Mouse (Mus musculus) small intestine, adult 2 months (tissue): ENCODE results near the gene Zfp36l2. TPM values are rescaled to one million over a fixed set of nuclear protein-coding genes. Genes with fewer than 3 reads are reported as not detected.
"Not testable (repeated sequence)": the region's sequence is repeated elsewhere in the genome, so short reads cannot be mapped to it uniquely, and the experiment has no call there.

ENCODE experiments used
- H3K27ac ChIP-seq: fragments of 200-500 bp; 2 replicates; pipeline ENCODE4 v1.5.1; 2012; ENCODE audit warnings: low read depth, low read length, control low read depth, inconsistent platforms; ENCODE audit not compliant: insufficient read depth
- H3K27me3 ChIP-seq: fragments of 200-500 bp; 2 replicates; pipeline ENCODE4 v1.6.1; 2012; ENCODE audit warnings: mild to moderate bottlenecking, moderate library complexity, low read length, inconsistent platforms; ENCODE audit not compliant: control insufficient read depth, insufficient read depth
- H3K36me3 ChIP-seq: fragments of 200-500 bp; 2 replicates; pipeline ENCODE4 v1.6.1; 2012; ENCODE audit warnings: mild to moderate bottlenecking, low read length, control low read depth, inconsistent platforms; ENCODE audit not compliant: control insufficient read depth, insufficient read depth
- H3K4me1 ChIP-seq: fragments of 200-500 bp; 2 replicates; pipeline ENCODE4 v1.6.1; 2012; ENCODE audit warnings: low read length, inconsistent platforms, mixed read lengths; ENCODE audit not compliant: control insufficient read depth, insufficient read depth, insufficient read length
- H3K4me3 ChIP-seq: fragments of 200-500 bp; 2 replicates; pipeline ENCODE4 v1.5.1; 2012; ENCODE audit warnings: low read depth, mild to moderate bottlenecking, control low read depth, inconsistent platforms, low read length, moderate library complexity
- CTCF ChIP-seq: fragments of 200-500 bp; IDR thresholded peaks from 2 replicates; pipeline ENCODE4 v1.5.1; 2012; ENCODE audit warnings: low read depth, mild to moderate bottlenecking, control low read depth, inconsistent platforms, low read length, moderate library complexity, mixed read lengths; ENCODE audit not compliant: insufficient replicate concordance, insufficient read length; ENCODE audit errors: extremely low read depth
- POLR2A ChIP-seq: fragments of 200-500 bp; IDR thresholded peaks from 2 replicates; pipeline ENCODE4 v1.6.1; 2012; ENCODE audit warnings: low read depth, mild to moderate bottlenecking, control low read depth, inconsistent platforms, low read length, moderate library complexity
- WGBS: fragments of 180-500 bp; shearing (Covaris S2); methylation state at CpG from one replicate; pipeline ENCODE4 v1.1.7; 2018; 5-methylcytosine and 5-hydroxymethylcytosine counted together
- polyA plus RNA-seq: library from polyadenylated mRNA; depleted of rRNA; stranded (reverse); fragments of >200 nt; gene quantifications from 2 replicates; pipeline ENCODE4 v1.2.3, GENCODE M21; 2012; rRNA removed

Zfp36l2 gene
- 124 and 220 TPM in 2 replicates for polyA plus RNA-seq

- no peaks in the 10 kb centered on the region for H3K27me3 ChIP-seq
Observed at GRCm38 (mm10) chr17:84187727-84188373, at the start of gene Zfp36l2. Gene Zfp36l2 (minus strand): TSS chr17:84187947.

DNA sequence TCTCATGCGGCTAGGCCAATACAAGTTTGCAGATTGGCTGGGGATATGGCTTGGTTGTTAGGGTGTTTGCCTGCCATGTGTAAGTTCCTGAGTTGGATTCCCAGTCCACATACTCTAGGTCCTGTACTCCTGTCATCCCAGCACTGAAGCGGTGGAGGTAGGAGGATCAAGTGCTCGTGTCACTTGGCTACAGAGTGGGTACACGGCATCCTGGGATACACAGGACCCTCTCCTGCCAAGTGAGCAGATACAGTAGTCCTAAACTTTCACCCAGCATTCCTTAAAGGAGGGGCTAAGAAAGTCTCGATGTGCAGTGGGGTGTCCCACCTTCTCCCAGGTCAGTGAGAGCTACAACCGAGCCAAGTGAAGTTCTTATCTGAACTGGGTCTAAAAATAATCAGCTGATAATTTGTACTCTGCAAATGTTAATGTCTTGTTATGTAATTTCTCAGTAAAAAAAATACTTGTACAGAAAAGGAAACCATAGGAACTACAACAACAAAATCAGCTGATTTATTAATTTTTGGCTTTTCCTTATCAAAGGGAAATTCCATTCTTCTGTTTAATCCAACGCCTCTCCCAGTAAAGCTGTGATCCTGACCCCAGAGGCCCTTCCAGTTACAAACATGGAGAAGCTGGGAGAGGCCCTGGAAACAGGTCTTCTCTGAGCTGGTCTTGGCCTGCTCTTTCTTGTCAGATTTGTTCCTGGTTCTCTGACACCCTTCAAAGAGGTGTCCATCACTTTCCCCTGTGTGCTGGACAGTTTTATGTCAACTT lies 49.2 kb upstream of the Zfp36l2 start:
- Histone ChIP-seq H3K36me3 (no peaks in the 10 kb centered on the region), H3K27ac (no peak overlapping the region), H3K4me1 (0 out of 2 replicates have a peak, but pooled peaks cover 2% of the 10 kb centered on the region), H3K4me3 (no peak overlapping the region), H3K27me3 (no peaks in the 10 kb centered on the region)
- TF ChIP-seq CTCF (no peak), POLR2A (no peak)
- WGBS: 76% methylated on average over 7 of the region's 7 CpGs

More at GRCm38 (mm10) chr17:84187727-84188373, at the start of gene Zfp36l2:
- Histone ChIP-seq H3K27ac (peak within 1 kb of the TSS; percentile 97), H3K4me1 (peaks cover 17% of the 10 kb centered on the region), H3K36me3 (peaks cover 27% of the 10 kb centered on the region), H3K4me3 (peak within 1 kb of the TSS; percentile 94)
- TF ChIP-seq CTCF: no peak
- peak; percentile 98 for TF ChIP-seq POLR2A
- under 1% methylated on average over 74 of the region's 76 CpGs for WGBS

DNA sequence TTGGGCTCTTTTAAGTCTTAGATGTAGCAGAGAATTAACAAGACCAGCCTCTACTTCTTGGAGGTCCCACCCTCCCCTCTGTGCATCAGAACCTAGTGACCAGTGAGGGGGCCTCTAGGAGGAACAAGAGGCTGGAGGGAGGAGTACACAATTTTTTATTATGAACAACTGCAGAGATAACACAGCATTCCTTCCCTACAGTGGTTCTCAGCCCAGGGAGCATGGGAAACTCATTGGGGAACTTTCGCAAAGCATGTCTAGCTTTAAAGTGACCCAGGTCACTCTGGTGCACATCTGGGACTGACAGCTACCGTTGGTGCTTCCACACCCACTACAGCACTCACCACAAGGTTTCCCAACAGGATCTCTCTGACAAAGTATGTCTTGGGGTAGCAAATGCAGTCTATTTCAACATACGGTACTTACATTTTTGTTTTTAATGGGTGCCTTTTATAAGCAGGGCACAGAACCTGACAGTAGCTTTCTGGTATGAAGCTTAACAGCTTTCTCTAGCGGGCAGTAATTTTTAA lies 47.7 kb upstream of the Zfp36l2 start:
- 0 out of 2 replicates have a peak, but pooled peaks cover 2% of the 10 kb centered on the region for H3K4me1 ChIP-seq
- no peaks in the 10 kb centered on the region for H3K36me3 ChIP-seq
- H3K27ac ChIP-seq: no peak overlapping the region
- no peak overlapping the region for H3K4me3 ChIP-seq
- TF ChIP-seq POLR2A (no peak), CTCF (no peak)
- WGBS: 88% methylated on average over 4 of the region's 4 CpGs
- no peaks in the 10 kb centered on the region for H3K27me3 ChIP-seq

DNA sequence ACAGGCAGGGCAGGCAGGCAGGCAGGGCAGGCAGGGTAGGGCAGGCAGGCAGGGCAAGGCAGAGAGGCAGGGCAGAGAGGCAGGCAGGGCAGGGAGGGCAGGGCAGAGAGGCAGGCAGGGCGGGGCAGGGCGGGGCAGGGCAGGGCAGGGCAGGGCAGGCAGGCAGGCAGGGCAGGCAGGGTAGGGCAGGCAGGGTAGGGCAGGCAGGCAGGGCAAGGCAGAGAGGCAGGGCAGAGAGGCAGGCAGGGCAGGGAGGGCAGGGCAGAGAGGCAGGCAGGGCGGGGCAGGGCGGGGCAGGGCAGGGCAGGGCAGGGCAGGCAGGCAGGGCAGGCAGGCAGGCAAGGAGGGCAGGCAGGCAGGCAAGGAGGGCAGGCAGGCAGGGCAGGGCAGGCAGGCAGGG lies 47.0 kb upstream of the Zfp36l2 start:
- 100% methylated on average over 2 of the region's 4 CpGs for WGBS
- H3K27ac ChIP-seq: 0 out of 2 replicates have a peak overlapping the region, but pooled peaks have one; percentile 22
- not testable (repeated sequence) for H3K36me3 ChIP-seq, H3K4me3 ChIP-seq, H3K27me3 ChIP-seq, H3K4me1 ChIP-seq

GRCm38 (mm10) chr17:84233758-84234157 lies 46.0 kb upstream of the Zfp36l2 start:
- no peak for TF ChIP-seq POLR2A
- TF ChIP-seq CTCF: no peak

DNA sequence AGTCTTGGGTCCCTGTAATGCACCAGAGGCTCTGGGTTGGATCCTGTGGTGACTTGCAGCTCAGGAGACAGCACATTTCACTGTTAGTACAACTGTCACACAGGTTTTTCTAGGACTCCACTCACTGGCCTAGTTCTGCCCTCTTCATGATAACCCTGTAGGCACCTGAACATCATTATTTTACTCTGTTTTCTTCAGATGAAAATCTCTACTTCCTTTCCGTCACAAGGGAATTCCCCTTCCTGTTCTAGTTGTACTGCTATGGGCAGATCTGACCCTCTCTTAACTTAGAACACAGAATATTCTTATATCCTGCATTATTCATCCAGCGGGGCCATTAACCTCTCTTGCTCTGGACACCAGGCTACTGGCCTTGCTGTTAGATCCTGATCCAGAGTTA lies 43.6 kb upstream of the Zfp36l2 start:
- peaks cover 10% of the 10 kb centered on the region for H3K36me3 ChIP-seq
- H3K4me3 ChIP-seq: no peak overlapping the region
- no peaks in the 10 kb centered on the region for H3K27me3 ChIP-seq
- TF ChIP-seq CTCF (no peak), POLR2A (no peak)
- no peaks in the 10 kb centered on the region for H3K4me1 ChIP-seq
- WGBS: 92% methylated on average over 2 of the region's 2 CpGs
- no peak overlapping the region for H3K27ac ChIP-seq

More at GRCm38 (mm10) chr17:84233758-84234157, 46.0 kb upstream of the Zfp36l2 start:
- H3K4me3 ChIP-seq: no peak overlapping the region
- 95% methylated on average over 2 of the region's 2 CpGs for WGBS
- no peak overlapping the region for H3K27ac ChIP-seq
- H3K36me3 ChIP-seq: 0 out of 2 replicates have a peak, but pooled peaks cover 4% of the 10 kb centered on the region
- H3K27me3 ChIP-seq: no peaks in the 10 kb centered on the region
- H3K4me1 ChIP-seq: no peaks in the 10 kb centered on the region

GRCm38 (mm10) chr17:84228223-84228622 lies 40.5 kb upstream of the Zfp36l2 start:
- H3K27me3 ChIP-seq: no peaks in the 10 kb centered on the region
- TF ChIP-seq POLR2A (no peak), CTCF (no peak)
- 94% methylated on average over 2 of the region's 2 CpGs for WGBS
- H3K4me1 ChIP-seq: no peaks in the 10 kb centered on the region
- H3K27ac ChIP-seq: no peak overlapping the region
- H3K36me3 ChIP-seq: peaks cover 17% of the 10 kb centered on the region
- no peak overlapping the region for H3K4me3 ChIP-seq

DNA sequence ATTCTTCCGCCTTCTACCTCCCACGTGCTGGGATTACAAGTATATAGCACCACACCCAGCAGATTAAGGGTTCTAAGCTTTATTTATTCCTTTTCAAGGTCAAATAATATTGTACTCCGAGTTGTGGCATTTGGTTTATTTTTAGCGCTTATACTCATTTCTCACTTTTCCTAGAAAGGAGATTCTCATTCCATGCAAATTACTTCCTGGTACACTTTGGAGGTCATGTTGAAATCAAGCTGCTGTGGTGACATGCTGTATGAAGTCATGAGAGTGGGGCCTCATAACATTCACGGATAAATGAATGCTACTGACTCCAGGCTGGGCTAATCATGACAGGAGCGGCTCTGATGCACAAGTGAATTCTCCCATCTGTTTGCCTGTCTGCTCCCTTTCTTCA lies 38.9 kb upstream of the Zfp36l2 start:
- H3K4me3 ChIP-seq: no peak overlapping the region
- peaks cover 17% of the 10 kb centered on the region for H3K36me3 ChIP-seq
- H3K4me1 ChIP-seq: no peaks in the 10 kb centered on the region
- no peak for TF ChIP-seq POLR2A
- no peak for TF ChIP-seq CTCF
- 68% methylated on average over 6 of the region's 6 CpGs for WGBS
- no peak overlapping the region for H3K27ac ChIP-seq
- H3K27me3 ChIP-seq: no peaks in the 10 kb centered on the region
